Mouse (Mus musculus): ENCODE data around the gene Sik3.

GRCm38 (mm10) chr9:46178595-46178994, 166.0 kb downstream of the Sik3 start:
- TF ChIP-seq CTCF (IDR thresholded peaks at IDR 0.05; ENCODE audit: low read depth) (no peak), EP300 (IDR thresholded peaks at IDR 0.05; ENCODE audit: low read depth) (no peak)

All from liver, postnatal 0 days (tissue).